Mouse (Mus musculus): ENCODE data around the gene Tmem127.
"Not testable (repeated sequence)": the region's sequence is repeated elsewhere in the genome, so short reads cannot be mapped to it uniquely, and the experiment has no call there.

Tmem127 gene

GRCm38 (mm10) chr2:127247592-127248333, at the start of gene Tmem127, which contains the start of gene Ciao1:
Gene Tmem127 (plus strand): TSS chr2:127247908.
Gene Ciao1 (minus strand): TSS chr2:127247816.
- DNase-seq (ENCODE audit: low spot score in 2 of 2): peak; percentile 95 to 97

GRCm38 (mm10) chr2:127204932-127205331, 42.8 kb upstream of the Tmem127 start:
- peak in 1 of 2 experiments; percentile 50 for DNase-seq (ENCODE audit: low spot score in 2 of 2)

DNA sequence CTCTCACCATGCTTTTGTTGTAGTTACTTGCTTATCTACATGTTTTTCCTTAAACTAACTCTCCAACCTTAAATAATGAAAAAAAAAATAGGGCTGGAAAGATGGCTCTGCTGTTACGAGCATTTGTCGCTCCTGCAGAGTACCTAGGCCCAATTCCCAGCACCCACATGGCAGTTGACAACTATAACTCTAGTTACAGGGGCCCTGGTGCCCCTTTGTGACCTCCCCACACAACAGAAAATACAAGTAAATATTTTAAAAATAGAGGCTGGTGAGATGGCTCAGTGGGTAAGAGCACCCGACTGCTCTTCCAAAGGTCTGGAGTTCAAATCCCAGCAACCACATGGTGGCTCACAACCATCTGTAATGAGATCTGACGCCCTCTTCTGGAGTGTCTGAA, 41.8 kb upstream of the Tmem127 start:
- not testable (repeated sequence) for DNase-seq (ENCODE audit: low spot score in 2 of 2)

GRCm38 (mm10) chr2:127206916-127207315, 40.8 kb upstream of the Tmem127 start:
- DNase-seq (ENCODE audit: low spot score in 2 of 2): no peak

DNA sequence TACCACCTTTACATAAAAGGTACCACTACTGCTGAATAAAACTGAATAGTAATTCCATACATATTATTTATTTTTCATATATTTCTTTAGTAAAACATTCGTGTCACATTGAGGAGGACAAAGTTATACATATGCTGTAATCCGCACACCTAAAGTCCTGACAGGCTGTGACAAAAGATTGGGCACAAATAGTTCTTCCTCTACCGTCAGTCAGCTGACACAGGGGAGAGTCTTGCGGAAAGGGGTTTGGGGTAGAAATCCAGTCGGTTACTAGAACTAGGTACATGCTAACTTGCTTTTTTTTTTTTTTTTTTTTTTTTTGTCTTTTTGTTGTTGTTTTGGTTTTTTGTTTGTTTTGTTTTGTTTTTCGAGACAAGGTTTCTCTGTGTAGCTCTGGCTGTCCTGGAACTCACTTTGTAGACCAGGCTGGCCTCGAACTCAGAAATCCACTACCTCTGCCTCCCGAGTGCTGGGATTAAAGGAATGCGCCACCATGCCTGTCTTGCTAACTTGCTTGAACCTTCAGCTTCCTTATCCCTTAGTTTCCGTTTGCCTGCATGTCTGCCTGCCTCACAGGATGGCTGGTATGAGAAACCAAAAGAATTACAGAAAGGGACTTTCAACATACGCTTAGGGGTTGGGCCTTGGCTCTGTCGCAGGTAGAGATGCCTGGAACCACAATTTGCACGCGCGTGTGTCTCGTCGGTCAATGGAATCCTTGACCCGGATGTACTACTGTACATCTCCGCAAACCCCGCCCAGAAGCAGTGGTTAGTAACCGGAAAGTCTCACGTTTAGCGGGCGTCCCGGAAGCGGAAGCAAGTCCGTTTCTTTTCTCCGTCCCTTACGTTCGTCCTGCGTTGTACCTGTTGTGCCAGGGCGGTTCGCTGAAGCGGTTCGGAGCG, 39.9 kb upstream of the Tmem127 start, which contains the start of the genes 1810024B03Rik and Snrnp200:
Gene 1810024B03Rik, minus strand, starts transcription at position 734 of the 905 bp plus-strand sequence.
Gene Snrnp200, plus strand, starts transcription at position 840 of the 905 bp plus-strand sequence.
- DNase-seq (ENCODE audit: low spot score in 2 of 2): peak; percentile 92 to 93

DNA sequence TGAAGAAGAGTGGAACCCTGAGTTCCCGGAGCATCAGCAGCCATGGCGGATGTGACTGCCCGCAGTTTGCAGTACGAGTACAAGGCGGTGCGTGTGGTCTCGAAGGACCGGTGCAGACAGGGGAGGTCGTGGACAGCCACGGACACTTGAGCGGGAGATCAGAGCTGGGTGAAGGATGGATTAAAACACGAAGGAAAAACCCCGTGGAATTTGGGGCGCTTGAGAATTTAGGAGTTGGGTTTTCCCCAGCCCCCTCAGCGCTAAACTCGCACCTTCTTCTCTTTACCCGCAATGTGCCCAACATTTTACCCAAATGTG, 39.3 kb upstream of the Tmem127 start:
- DNase-seq (ENCODE audit: low spot score in 2 of 2): no peak

DNA sequence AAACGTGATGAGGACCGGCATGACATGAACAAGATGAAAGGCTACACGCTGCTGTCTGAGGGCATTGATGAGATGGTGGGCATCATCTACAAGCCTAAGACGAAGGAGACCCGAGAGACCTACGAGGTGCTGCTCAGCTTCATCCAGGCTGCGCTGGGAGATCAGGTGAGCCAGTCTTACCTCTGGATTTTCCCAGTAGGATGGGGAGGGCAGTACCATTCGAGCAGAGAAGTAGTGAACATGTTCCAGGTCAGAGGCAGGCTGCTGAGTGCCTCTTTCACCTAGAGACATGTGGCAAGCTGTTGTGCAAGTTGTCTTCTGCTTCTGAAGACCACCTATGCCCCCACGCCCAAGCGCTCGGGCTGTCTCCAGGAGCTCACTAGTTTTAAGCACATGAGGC, 37.0 kb upstream of the Tmem127 start:
- DNase-seq (ENCODE audit: low spot score in 2 of 2): no peak

DNA sequence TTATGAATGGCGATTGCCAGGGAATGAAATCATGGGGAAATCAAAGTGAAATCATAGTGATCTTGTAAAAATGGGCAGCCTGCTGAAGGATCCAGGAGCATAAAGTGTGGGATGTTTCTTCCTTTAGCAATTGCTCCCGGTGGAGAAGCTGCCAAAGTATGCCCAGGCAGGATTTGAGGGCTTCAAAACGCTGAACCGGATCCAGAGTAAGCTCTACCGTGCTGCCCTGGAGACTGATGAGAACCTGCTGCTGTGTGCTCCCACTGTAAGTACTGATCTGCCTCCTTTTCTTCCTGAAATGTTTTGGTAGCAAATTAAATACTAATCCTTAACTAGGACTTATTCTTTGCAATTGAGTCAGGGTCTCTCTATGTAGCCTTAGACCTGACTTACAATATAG, 30.0 kb upstream of the Tmem127 start:
- no peak for DNase-seq (ENCODE audit: low spot score in 2 of 2)

- DNase-seq (ENCODE audit: low spot score in 2 of 2): no peak
These were observed 22.4 kb upstream of the Tmem127 start for GRCm38 (mm10) chr2:127225261-127225660.

DNA sequence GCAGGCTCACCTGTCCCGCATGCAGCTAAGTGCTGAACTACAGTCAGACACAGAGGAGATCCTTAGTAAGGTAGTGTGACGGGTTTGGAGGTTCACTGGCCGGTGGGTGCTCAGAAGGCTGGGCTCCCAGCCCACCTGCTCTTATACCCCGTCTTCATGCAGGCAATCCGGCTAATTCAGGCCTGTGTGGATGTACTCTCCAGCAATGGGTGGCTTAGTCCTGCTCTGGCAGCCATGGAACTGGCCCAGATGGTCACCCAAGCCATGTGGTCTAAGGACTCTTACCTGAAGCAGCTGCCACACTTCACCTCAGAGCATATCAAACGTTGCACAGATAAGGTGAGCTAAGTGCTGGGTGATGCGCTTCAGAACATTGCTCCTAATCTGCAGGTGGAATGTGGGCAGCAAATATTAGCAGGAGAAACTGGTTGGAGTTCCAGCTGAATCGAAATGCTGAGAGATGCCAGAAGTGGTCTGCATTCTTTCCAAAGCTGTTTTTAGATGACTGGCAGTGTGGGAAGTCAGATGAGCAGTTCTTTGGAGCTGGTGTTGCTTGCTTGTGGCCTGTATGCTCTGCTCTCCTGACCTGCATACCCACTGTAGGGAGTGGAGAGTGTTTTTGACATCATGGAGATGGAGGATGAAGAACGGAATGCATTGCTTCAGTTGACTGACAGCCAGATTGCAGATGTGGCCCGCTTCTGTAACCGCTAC, 9.7 kb upstream of the Tmem127 start:
- no peak for DNase-seq (ENCODE audit: low spot score in 2 of 2)

DNA sequence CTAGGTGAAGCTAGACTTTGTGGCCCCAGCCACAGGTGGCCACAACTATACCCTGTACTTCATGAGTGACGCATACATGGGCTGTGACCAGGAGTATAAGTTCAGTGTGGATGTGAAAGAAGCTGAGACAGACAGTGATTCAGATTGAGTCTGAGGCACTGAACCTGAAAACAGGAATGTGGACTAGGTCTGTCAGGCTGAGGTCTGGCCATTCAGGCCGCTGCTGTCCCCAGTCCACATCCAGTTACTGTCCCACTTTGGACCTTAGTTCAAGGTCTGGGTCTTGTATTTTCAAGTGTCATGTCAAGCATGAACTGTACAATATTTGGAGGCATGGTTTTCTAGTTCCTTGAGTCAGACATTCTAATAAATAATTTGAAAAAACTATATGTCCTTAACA, 7.6 kb upstream of the Tmem127 start:
- DNase-seq (ENCODE audit: low spot score in 2 of 2): no peak

DNA sequence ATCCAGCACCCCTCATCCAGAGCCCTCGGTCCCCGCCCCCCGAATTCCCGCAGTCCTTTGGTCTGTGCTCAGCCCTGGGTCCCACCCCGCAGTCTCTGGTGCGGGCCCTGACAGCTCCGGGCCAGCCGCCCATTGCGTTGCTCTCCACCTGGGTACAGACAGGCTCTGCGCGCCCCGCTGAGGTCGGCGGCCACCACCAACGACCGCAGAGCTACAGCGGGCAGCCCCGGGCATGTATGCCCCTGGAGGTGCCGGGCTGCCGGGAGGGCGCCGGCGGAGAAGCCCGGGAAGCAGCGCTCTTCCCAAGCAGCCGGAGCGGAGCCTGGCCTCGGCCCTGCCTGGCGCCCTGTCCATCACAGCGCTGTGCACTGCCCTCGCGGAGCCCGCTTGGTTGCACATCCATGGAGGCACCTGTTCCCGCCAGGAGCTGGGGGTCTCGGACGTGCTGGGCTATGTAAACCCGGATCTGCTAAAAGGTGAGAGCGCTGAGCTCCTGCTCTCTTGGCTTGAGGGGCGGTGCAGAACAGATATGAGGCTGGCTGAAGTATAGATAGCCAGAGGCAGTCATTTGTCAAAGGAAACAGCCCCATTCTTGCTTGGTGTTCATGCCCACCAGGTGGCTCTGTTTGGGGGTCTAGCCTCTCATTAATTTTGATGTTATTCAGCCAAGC, 761 bp downstream of the Tmem127 start:
- DNase-seq (ENCODE audit: low spot score in 2 of 2): peak in 1 of 2 experiments; percentile 37

DNA sequence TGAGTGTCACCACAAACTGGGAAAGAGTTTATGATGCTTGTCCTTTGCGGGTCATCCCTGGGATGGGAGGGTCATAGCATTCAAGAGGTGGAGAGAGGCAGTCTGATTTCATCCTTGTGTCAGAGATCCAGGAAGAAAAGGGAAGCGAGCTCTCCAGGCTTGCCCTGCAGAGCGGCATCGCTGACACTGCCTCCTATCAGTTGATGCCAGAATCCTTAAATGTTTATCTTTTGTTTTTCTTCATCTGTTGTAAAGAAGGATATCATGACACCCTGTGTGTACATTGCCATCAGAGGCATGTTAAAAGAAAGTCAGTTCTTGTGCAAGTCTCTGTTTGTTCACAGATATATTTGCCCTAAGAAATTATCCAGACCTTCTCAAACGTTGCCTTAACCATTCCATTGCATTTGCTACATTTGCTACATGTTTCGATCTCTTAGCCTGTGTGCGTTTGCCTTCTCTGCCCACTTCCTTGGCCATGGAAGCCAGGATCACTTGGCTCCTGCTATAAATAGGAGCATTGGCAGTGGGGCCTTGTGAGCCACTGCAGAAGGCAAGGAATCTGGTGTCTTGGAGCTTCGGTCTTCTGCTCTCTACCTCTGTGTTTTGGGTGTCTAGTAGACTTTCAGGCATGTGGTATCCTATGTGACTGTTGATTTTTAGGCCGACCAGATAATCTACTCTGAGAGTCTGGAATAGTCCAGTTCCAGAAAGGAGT, 2.7 kb downstream of the Tmem127 start:
- no peak for DNase-seq (ENCODE audit: low spot score in 2 of 2)

GRCm38 (mm10) chr2:127251457-127251856, 3.7 kb downstream of the Tmem127 start:
- DNase-seq (ENCODE audit: low spot score in 2 of 2): no peak

DNA sequence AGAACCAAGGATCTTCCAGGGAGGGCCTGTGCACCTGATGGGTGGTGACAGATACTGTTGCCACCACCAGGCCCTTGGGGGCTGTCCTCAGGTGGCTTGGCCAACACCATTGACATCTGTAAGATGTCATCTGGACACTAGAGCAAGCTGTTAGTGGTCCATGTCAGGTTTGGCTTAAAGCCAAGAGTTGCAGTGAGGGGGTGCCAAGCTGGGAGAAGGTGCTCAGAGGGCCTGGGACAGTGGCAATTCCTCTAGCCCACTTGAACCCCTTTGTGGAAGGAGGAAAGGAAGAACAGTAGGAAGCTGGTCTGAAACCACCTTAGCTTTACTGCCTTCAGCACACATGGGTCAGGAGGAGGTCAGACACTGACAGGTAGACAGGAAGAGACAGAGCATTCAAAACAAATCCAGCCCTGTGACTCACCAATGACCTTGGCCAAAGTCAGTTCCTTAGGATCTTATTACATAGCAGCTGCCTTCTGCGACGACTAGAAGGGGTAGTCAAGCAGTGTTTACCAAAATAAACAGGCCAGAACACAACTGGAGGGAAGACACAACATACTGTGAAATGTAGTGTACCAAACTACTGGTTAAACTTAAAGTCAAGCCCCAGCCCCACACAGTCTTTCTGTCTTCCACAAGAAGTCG, 4.3 kb downstream of the Tmem127 start:
- no peak for DNase-seq (ENCODE audit: low spot score in 2 of 2)

DNA sequence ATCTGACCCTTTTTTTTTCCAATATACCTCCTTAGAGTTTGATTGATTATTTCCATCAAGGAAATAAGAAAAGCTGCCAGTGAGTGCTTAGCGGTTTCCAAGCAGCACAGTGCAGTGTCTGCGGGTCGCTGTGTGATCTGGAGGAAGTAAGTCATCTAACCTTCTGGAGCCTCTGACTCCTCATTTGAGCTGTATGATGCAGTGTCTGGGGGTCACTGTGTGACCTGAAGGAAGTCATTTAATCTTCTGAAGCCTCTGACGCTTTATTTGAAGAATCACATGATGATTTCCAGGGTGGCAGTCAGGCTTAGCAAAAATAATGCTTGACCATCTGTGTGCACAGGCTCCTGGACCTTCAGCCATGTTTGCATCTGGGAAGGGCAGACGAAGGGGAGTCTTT, 5.1 kb downstream of the Tmem127 start:
- DNase-seq (ENCODE audit: low spot score in 2 of 2): no peak

DNA sequence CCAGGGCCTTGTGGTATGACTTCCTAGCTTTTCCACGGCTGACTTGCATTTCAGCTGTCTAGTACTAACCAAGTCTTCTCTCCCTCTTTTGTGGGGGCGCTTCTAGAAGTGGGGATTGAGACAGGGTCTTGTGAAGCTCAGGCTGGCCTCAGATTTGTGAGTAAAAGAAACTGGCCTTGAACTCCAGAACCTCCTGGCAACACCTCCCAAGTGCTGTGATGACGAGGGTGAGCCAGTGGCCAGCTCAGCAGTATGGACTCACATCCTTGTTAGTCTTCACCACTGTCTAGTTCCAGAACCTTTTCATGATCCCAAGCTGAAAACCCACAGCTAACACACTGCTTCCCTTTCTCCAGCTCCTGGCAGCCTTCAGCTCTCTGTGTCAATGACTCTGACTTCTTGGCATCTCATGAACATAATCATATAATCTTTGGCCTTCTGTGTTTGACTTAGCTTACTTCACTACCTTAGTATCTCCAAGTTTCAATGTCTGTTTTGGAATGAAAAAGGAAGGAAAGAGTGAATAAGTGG, 7.0 kb downstream of the Tmem127 start:
- DNase-seq (ENCODE audit: low spot score in 2 of 2): no peak

DNA sequence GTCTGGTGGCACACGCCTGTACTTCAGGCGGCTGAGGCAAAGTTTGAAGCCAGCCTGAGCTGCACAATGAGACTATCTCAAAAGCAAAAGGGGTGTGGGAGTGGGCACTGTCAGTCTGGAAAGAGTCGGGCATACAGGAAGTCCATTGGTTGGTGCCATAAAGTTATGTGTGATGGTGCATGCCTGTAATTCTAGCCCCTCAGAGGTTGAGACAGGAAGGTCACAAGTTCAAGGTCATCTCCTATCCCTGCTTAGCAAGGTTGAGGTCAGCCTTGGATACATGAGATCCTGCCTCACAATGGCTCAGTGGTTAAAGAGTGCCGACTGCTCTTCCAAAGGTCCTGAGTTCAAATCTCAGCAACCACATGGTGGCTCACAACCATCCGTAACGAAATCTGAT, 7.6 kb downstream of the Tmem127 start:
- no peak for DNase-seq (ENCODE audit: low spot score in 2 of 2)

DNA sequence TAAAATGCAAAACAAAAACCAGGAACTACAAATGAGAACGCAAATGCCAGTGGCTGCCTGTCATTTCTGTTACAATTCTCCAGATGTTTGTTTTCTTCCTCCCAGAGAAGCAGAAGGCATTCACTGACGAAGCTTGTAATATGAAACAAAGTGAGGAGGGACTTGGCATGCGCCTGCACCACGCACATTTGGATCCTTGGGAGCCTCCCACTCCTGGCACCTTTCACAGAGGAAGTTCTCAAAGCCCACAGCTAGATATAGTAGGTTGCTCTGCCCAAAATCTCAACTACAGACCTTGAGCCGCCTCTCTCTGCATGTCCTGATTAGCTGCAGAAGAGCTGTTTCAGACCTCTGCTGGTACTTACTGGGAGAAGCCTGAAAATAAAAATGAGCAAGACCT, 11.6 kb downstream of the Tmem127 start:
- no peak for DNase-seq (ENCODE audit: low spot score in 2 of 2)

DNA sequence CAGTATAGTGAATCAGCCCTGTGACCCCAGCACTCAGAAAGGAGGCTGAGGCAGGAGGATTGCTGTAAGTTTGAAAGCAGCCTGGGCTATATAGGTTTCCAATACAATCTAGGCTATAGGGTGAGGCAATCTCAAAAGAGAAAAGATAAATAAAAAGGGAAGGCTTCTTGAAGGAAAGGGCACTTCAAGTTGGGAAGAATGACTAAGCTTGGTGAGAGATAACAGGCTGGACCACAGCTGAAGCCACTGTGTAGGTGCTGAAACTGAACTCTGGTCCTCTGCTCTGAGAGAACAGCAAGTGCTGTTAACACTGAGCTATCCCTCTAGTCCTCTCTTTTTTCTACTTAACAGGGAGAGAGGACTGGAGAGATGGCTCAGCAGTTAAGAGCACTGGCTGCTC, 14.8 kb downstream of the Tmem127 start:
- no peak for DNase-seq (ENCODE audit: low spot score in 2 of 2)

All from frontal cortex, postnatal 14 days (tissue).